Mouse (Mus musculus): Measurements from ENCODE around the gene Slc1a4.

DNA sequence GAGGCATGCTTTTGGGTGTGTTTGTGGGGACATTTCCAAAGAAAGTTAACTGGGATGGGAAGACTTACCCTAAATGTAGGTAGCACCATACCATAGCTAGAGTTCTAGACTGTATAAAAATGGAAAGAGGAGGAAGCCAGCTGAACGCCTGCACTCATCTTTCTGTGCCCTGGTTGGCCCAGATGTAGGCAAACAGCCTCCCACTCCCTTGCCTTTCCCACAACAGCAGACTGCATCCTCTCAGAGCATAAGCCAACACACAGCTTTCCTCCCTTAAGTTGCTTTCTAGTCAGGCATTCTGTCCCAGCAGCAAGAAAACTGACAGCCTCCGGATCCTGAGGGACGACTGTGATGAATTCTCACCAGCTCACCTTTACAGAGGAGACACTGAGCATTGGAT is 25.1 kb downstream of the Slc1a4 start:
- TF ChIP-seq GATA1 (IDR thresholded peaks at IDR 0.05; ENCODE audit: borderline replicate concordance, low read length) (no peak), FLI1 (IDR thresholded peaks at IDR 0.05; ENCODE audit: low read length) (no peak)

Data from megakaryocyte, embryonic 14.5 days (primary cell).